Mouse (Mus musculus) limb, embryonic 14.5 days (tissue): ENCODE measurements around the gene Kbtbd4. TPM values are rescaled to one million over a fixed set of nuclear protein-coding genes. Genes with fewer than 3 reads are reported as not detected.

Experiments
- ATAC-seq: fragments of 200-750 bp; cut with Nextera tagmentation; 2 replicates; pipeline ENCODE4 v1.8.0; 2017; ENCODE audit warnings: low read depth, moderate number of reproducible peaks, moderate TSS enrichment; ENCODE audit not compliant: low FRiP score
- DNase-seq: peaks from one replicate; pipeline ENCODE4 v3.0.0-alpha.2; 2015; ENCODE audit warnings: low spot score
- H3K27ac ChIP-seq: fragments of 300-500 bp; sonication (generic); replicated peaks from 2 replicates; pipeline ENCODE4 v1.5.1; 2014; ENCODE audit warnings: low read depth, mild to moderate bottlenecking, low read length, moderate library complexity, mixed read lengths
- H3K27me3 ChIP-seq: fragments of 300-500 bp; sonication (generic); 2 replicates; pipeline ENCODE4 v1.6.1; 2014; ENCODE audit warnings: low read length, mixed read lengths; ENCODE audit not compliant: control insufficient read depth, insufficient read depth
- H3K36me3 ChIP-seq: fragments of 300-500 bp; sonication (generic); 2 replicates; pipeline ENCODE4 v1.6.1; 2014; ENCODE audit warnings: mild to moderate bottlenecking, low read length, moderate library complexity, mixed read lengths; ENCODE audit not compliant: control insufficient read depth, insufficient read depth
- H3K4me1 ChIP-seq: fragments of 300-500 bp; sonication (generic); 2 replicates; pipeline ENCODE4 v1.6.1; 2014; ENCODE audit warnings: antibody characterized with exemption, low read length, mixed read lengths; ENCODE audit not compliant: control insufficient read depth, insufficient read depth
- H3K4me2 ChIP-seq: fragments of 300-500 bp; sonication (generic); replicated peaks from 2 replicates; pipeline ENCODE4 v1.6.1; 2014; ENCODE audit warnings: low read depth, mild to moderate bottlenecking, low read length, moderate library complexity; ENCODE audit not compliant: severe bottlenecking
- H3K4me3 ChIP-seq: fragments of 300-500 bp; sonication (generic); replicated peaks from 2 replicates; pipeline ENCODE4 v1.5.1; 2014; ENCODE audit warnings: low read length
- H3K9ac ChIP-seq: fragments of 300-500 bp; sonication (generic); 2 replicates; pipeline ENCODE4 v1.6.1; 2014; ENCODE audit warnings: mild to moderate bottlenecking, low read depth, low read length, moderate library complexity; ENCODE audit not compliant: severe bottlenecking
- H3K9me3 ChIP-seq: fragments of 300-500 bp; sonication (generic); 2 replicates; pipeline ENCODE4 v1.6.1; 2016; ENCODE audit warnings: low read length; ENCODE audit not compliant: control insufficient read depth
- POLR2A ChIP-seq: fragments of 200-500 bp; IDR thresholded peaks from 2 replicates; pipeline ENCODE4 v1.8.0; 2012; ENCODE audit warnings: inconsistent platforms, mild to moderate bottlenecking, moderate library complexity, borderline replicate concordance; ENCODE audit not compliant: insufficient read depth, insufficient read length; ENCODE audit errors: extremely low read depth
- WGBS: fragments of 180-500 bp; shearing (Covaris S2); extraction: QIAGEN DNeasy Blood & Tissue Kit; methylation state at CpG from one replicate; pipeline ENCODE4 v1.1.7; 2014; 5-methylcytosine and 5-hydroxymethylcytosine counted together
- polyA plus RNA-seq, 2 experiments: library from polyadenylated mRNA; depleted of rRNA in 1 of 2; stranded (reverse) in 1 of 2; unstranded in 1 of 2; fragments of >200 nt; fragmentation: Nextera tagmentation in 1 of 2; extraction: Ambion mirVana in 1 of 2; gene quantifications; 2 replicates each; pipeline versions ENCODE4 v1.2.1 to v1.2.3; 2012 to 2014

Gene Kbtbd4
- polyA plus RNA-seq, 2 experiments: 25.5 to 30.5 TPM

GRCm38 (mm10) chr2:90871180-90871961, 33.2 kb upstream of the Kbtbd4 start:
- no peak overlapping the region for H3K27ac ChIP-seq
- DNase-seq: no peak
- WGBS: 67% methylated on average over 8 of the region's 8 CpGs

GRCm38 (mm10) chr2:90874025-90874424, 30.5 kb upstream of the Kbtbd4 start:
- TF ChIP-seq POLR2A: no peak
- Histone ChIP-seq H3K27ac (no peak overlapping the region), H3K27me3 (no peaks in the 10 kb centered on the region), H3K36me3 (peaks cover under 1% of the 10 kb centered on the region; the same call in 1 of the 2 replicates), H3K4me1 (no peaks in the 10 kb centered on the region), H3K4me2 (no peak overlapping the region), H3K4me3 (no peak overlapping the region), H3K9ac (no peak overlapping the region), H3K9me3 (no peaks in the 10 kb centered on the region)
- WGBS: 75% methylated on average over 1 of the region's 1 CpGs
- no peak for DNase-seq
- no peak for ATAC-seq

More at GRCm38 (mm10) chr2:90871180-90871961, 33.2 kb upstream of the Kbtbd4 start:
- H3K4me2 ChIP-seq: no peak overlapping the region
- TF ChIP-seq POLR2A: no peak
- H3K9ac ChIP-seq: no peak overlapping the region
- no peaks in the 10 kb centered on the region for H3K27me3 ChIP-seq
- H3K4me3 ChIP-seq: no peak overlapping the region
- H3K4me1 ChIP-seq: no peaks in the 10 kb centered on the region
- ATAC-seq: no peak
- peaks cover 13% of the 10 kb centered on the region for H3K36me3 ChIP-seq
- no peaks in the 10 kb centered on the region for H3K9me3 ChIP-seq

GRCm38 (mm10) chr2:90875239-90875638, 29.3 kb upstream of the Kbtbd4 start:
- WGBS: 65% methylated on average over 2 of the region's 2 CpGs
- DNase-seq: no peak
- Histone ChIP-seq H3K36me3 (no peaks in the 10 kb centered on the region), H3K9ac (no peak overlapping the region), H3K4me3 (no peak overlapping the region), H3K27ac (no peak overlapping the region), H3K4me2 (no peak overlapping the region), H3K9me3 (no peaks in the 10 kb centered on the region), H3K4me1 (no peaks in the 10 kb centered on the region), H3K27me3 (no peaks in the 10 kb centered on the region)
- no peak for TF ChIP-seq POLR2A
- ATAC-seq: no peak

GRCm38 (mm10) chr2:90877584-90878259, 26.8 kb upstream of the Kbtbd4 start:
- Histone ChIP-seq H3K4me1 (no peaks in the 10 kb centered on the region), H3K9me3 (no peaks in the 10 kb centered on the region), H3K4me2 (no peak overlapping the region), H3K9ac (no peak overlapping the region), H3K36me3 (no peaks in the 10 kb centered on the region), H3K4me3 (no peak overlapping the region), H3K27me3 (no peaks in the 10 kb centered on the region), H3K27ac (no peak overlapping the region)
- no peak for TF ChIP-seq POLR2A
- DNase-seq: no peak
- no peak for ATAC-seq
- WGBS: 84% methylated on average over 4 of the region's 5 CpGs

GRCm38 (mm10) chr2:90879419-90879818, 25.1 kb upstream of the Kbtbd4 start:
- no peak overlapping the region for H3K27ac ChIP-seq
- H3K36me3 ChIP-seq: no peaks in the 10 kb centered on the region
- no peaks in the 10 kb centered on the region for H3K27me3 ChIP-seq
- no peak for ATAC-seq
- no peak overlapping the region for H3K9ac ChIP-seq
- no peak overlapping the region for H3K4me3 ChIP-seq
- no peaks in the 10 kb centered on the region for H3K4me1 ChIP-seq
- no peaks in the 10 kb centered on the region for H3K9me3 ChIP-seq
- TF ChIP-seq POLR2A: no peak
- no peak for DNase-seq
- no peak overlapping the region for H3K4me2 ChIP-seq
